Mouse (Mus musculus): ENCODE results near the gene Slc47a1. TPM values are rescaled to one million over a fixed set of nuclear protein-coding genes. Genes with fewer than 3 reads are reported as not detected.

Gene Slc47a1
- total RNA-seq, 2 experiments from 2014 or later = 29.3 to 30.4 TPM

Other genes with a start within 250 kb of the Slc47a1 start
- gene Usp22, start 203.3 kb downstream of the Slc47a1 start, total RNA-seq (2021) = 10 to 100 TPM; 28.1 to 30.6 TPM
- gene Aldh3a1, start 170.8 kb downstream of the Slc47a1 start, total RNA-seq (2021) = 1 to 10 TPM in 1 of 2 experiments, under 1 TPM in 1; 0.87 to 1.8 TPM
- 10 to 100 TPM; 30.6 to 35.2 TPM for gene Aldh3a2, start 110.9 kb downstream of the Slc47a1 start, total RNA-seq (2021)
- not detected for gene Slc47a2, start 35.5 kb downstream of the Slc47a1 start, total RNA-seq (2021)
- under 1 TPM; 0.26 to 0.53 TPM for gene Rnf112, start 75.8 kb upstream of the Slc47a1 start, total RNA-seq (2021)
- 10 to 100 TPM; 43.3 to 50.0 TPM for gene Mfap4, start 107.1 kb upstream of the Slc47a1 start, total RNA-seq (2021)
- gene Mapk7, start 116.1 kb upstream of the Slc47a1 start, total RNA-seq (2021) = 1 to 10 TPM; 6.0 to 7.7 TPM
- gene B9d1, start 126.8 kb upstream of the Slc47a1 start, total RNA-seq (2021) = 10 to 100 TPM in 1 of 2 experiments, 1 to 10 TPM in 1; 8.4 to 10.4 TPM
- gene Epn2, start 201.3 kb upstream of the Slc47a1 start, total RNA-seq (2021) = 10 to 100 TPM; 23.7 to 27.0 TPM